Mouse (Mus musculus) liver, embryonic 11.5 days (tissue): Measurements from ENCODE around the gene Chat. TPM values are rescaled to one million over a fixed set of nuclear protein-coding genes. Genes with fewer than 3 reads are reported as not detected.
A peak's percentile ranks its signal among the peaks of the same experiment; 100 is the strongest.

ENCODE experiments used
- ATAC-seq: fragments of 200-750 bp; cut with Nextera tagmentation; replicated peaks from 2 replicates; pipeline ENCODE4 v1.8.0; 2017; ENCODE audit warnings: moderate number of reproducible peaks, mild to moderate bottlenecking, moderate TSS enrichment, moderate library complexity; ENCODE audit not compliant: low FRiP score
- DNase-seq: peaks from one replicate; pipeline ENCODE4 v3.0.0-alpha.2; 2017; ENCODE audit warnings: low spot score
- H3K27ac ChIP-seq: fragments of 300-500 bp; sonication (generic); 2 replicates; pipeline ENCODE4 v1.5.1; 2014; ENCODE audit warnings: mild to moderate bottlenecking, low read depth, low read length, control low read depth
- H3K27me3 ChIP-seq: fragments of 300-500 bp; sonication (generic); replicated peaks from 2 replicates; pipeline ENCODE4 v1.6.1; 2014; ENCODE audit warnings: low read length, mixed read lengths; ENCODE audit not compliant: control insufficient read depth, insufficient read depth
- H3K36me3 ChIP-seq: fragments of 300-500 bp; sonication (generic); 2 replicates; pipeline ENCODE4 v1.6.1; 2014; ENCODE audit warnings: mild to moderate bottlenecking, low read length, moderate library complexity, mixed read lengths; ENCODE audit not compliant: control insufficient read depth, insufficient read depth
- H3K4me1 ChIP-seq: fragments of 300-500 bp; sonication (generic); replicated peaks from 2 replicates; pipeline ENCODE4 v1.6.1; 2014; ENCODE audit warnings: low read length, mixed read lengths; ENCODE audit not compliant: control insufficient read depth, insufficient read depth
- H3K4me2 ChIP-seq: fragments of 300-500 bp; sonication (generic); 2 replicates; pipeline ENCODE4 v1.6.1; 2014; ENCODE audit warnings: mild to moderate bottlenecking, control low read depth, moderate library complexity
- H3K4me3 ChIP-seq: fragments of 300-500 bp; sonication (generic); 2 replicates; pipeline ENCODE4 v1.5.1; 2014; ENCODE audit warnings: low read depth, low read length, control low read depth
- H3K9ac ChIP-seq: fragments of 300-500 bp; sonication (generic); 2 replicates; pipeline ENCODE4 v1.6.1; 2014; ENCODE audit warnings: low read depth, low read length, control low read depth
- H3K9me3 ChIP-seq: fragments of 300-500 bp; sonication (generic); 2 replicates; pipeline ENCODE4 v1.6.1; 2016; ENCODE audit warnings: low read length, inconsistent platforms, mixed read lengths; ENCODE audit not compliant: control insufficient read depth
- WGBS: fragments of 180-500 bp; shearing (Covaris S2); extraction: QIAGEN DNeasy Blood & Tissue Kit; methylation state at CpG from one replicate; pipeline ENCODE4 v1.1.7; 2014; 5-methylcytosine and 5-hydroxymethylcytosine counted together
- polyA plus RNA-seq: library from polyadenylated mRNA; unstranded; fragments of >200 nt; fragmentation: Nextera tagmentation; extraction: Ambion mirVana; gene quantifications from 2 replicates; pipeline ENCODE4 v1.2.1, GENCODE M21; 2014

The Chat gene
- polyA plus RNA-seq, 1 experiment from 2014 or later: not detected

DNA sequence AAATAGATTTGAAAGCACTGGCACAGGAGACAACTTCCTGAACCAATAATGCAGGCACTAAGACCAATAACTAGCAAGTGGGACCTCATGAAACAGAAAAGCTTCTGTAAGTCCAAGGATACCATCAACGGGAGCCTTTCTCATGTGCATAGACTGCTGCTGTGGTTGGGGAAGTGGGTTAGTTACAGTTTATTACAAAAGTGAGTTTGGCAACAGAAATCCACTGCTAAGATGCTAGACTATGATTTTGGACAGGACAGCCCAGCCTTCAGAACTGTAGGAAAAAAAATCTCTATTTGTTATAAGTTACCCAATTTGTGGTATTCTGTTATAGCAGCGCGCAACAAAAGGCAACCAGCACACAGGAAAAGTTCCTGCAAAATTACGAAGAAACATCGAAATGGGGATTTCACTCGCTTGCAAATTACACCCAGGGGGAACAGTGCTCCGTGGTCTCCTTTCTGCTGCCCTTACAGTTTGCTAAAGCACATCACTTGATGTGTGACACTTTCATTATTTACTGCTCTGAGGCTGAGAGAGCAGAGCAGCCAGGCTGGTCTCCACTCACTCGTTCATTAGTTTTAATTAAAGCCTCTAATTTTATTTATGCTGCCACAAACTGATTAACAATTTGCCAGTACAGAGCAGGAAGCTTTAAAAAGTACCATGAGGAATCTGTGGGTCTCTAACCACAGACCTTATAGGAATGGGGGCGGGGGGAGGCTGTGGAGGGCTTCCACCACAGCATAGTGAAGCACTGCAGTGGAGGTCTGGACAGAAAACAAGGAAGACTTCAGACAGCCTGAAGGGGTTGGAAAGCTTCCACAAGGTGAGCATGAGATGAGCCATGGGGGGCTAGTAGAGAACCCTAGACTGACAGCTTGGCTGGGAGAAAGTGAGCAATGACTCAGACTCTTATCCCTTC, 37.2 kb upstream of the Chat start:
- 71% methylated on average over 9 of the region's 9 CpGs for WGBS
- Histone ChIP-seq H3K9me3 (no peaks in the 10 kb centered on the region), H3K27ac (no peak overlapping the region), H3K36me3 (no peaks in the 10 kb centered on the region), H3K4me3 (no peak overlapping the region), H3K4me1 (0 out of 2 replicates have a peak, but pooled peaks cover 2% of the 10 kb centered on the region), H3K4me2 (no peak overlapping the region), H3K27me3 (peaks cover 3% of the 10 kb centered on the region; the same call in 1 of the 2 replicates), H3K9ac (no peak overlapping the region)
- ATAC-seq: no peak
- no peak for DNase-seq

DNA sequence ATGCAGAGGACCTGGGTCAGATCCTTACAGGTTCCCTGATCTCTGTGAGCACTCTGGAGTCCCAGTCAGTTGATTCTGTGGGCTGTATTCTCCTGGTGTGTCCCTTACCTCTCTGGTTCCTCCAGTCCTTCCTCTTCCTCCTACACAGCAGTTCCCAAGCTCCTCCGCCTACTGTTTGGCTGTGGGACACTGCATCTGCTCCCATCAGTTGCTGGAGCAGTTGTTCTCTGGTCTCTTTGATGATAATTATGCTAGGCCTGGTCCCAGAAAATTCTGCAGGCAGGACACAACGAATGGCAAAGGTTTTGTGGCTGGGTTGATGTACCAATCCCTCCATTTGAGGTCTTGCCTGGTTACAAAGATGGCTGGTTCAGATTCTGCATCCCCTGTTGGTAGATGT, 35.5 kb upstream of the Chat start:
- no peak overlapping the region for H3K9ac ChIP-seq
- H3K27ac ChIP-seq: no peak overlapping the region
- no peak overlapping the region for H3K4me2 ChIP-seq
- H3K4me3 ChIP-seq: no peak overlapping the region
- H3K4me1 ChIP-seq: no peaks in the 10 kb centered on the region
- ATAC-seq: no peak
- WGBS: 63% methylated on average over 2 of the region's 2 CpGs
- no peak for DNase-seq
- H3K27me3 ChIP-seq: peaks cover 3% of the 10 kb centered on the region; the same call in 1 of the 2 replicates
- H3K9me3 ChIP-seq: no peaks in the 10 kb centered on the region
- no peaks in the 10 kb centered on the region for H3K36me3 ChIP-seq

DNA sequence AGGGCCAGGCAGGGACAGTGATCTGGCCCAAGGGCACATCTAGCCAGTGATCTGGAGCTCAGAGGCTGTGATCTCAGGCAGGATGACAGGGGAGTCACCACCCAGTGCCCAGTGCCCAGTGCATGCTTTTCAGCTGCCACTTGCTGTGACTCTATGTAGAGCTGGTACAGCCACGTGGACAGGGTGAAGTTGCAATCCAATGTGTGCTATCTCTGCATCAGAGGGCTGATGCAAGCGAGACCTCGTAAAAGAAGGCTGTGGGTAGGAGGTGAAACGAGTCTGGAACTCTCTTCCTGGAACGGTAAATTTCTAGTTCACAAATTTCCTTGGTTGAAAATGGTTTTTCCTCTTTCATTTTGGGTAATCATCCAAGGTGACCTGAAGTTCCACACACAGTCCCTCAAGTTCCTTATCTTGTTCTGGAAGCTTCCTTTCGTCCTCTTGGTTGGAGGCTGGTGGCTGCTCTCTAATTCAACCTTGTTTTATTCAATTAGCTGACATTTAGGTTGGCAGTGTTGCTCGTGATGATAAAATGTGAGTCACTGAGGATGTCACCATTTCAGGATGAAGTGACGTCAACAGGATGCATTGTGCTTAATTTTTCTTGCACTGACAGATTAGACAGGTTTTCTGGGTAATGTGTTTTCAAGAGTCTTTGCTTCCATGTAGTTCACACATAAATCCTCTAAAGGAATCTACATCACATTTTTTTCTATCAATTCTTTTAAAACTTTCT, 30.5 kb upstream of the Chat start:
- peaks cover 6% of the 10 kb centered on the region; the same call in 1 of the 2 replicates for H3K27me3 ChIP-seq
- no peak overlapping the region for H3K4me2 ChIP-seq
- ATAC-seq (no peak), DNase-seq (no peak)
- H3K4me1 ChIP-seq: no peaks in the 10 kb centered on the region
- no peak overlapping the region for H3K27ac ChIP-seq
- H3K9me3 ChIP-seq: no peaks in the 10 kb centered on the region
- WGBS: 60% methylated on average over 8 of the region's 8 CpGs
- no peak overlapping the region for H3K4me3 ChIP-seq
- no peaks in the 10 kb centered on the region for H3K36me3 ChIP-seq
- no peak overlapping the region for H3K9ac ChIP-seq

DNA sequence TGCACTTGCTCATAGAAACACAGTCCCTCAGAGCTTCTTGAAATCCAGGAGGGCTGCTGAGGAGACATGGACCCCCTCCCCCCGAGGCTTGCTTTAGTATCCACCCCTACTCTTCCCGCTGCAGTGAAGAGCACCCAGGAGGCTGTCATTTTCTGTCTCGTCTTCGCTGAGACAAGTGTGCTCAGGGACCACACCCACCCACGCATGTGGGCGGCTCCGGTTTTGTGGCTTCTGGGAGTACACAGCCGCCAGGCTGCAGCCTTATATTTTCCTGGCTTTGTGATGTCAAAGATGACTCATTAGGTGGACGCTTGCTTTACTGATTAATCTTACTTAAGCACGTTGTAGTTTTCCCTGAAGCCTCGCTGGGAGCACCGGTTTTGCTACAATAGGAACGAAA, 26.7 kb upstream of the Chat start:
- no peak for ATAC-seq
- DNase-seq: no peak
- no peak overlapping the region for H3K9ac ChIP-seq
- H3K27me3 ChIP-seq: peaks cover 6% of the 10 kb centered on the region; the same call in 1 of the 2 replicates
- H3K4me1 ChIP-seq: no peaks in the 10 kb centered on the region
- 14% methylated on average over 13 of the region's 13 CpGs for WGBS
- no peaks in the 10 kb centered on the region for H3K36me3 ChIP-seq
- no peaks in the 10 kb centered on the region for H3K9me3 ChIP-seq
- no peak overlapping the region for H3K27ac ChIP-seq
- H3K4me2 ChIP-seq: peak overlapping the region; percentile 42
- peak overlapping the region; percentile 10; the same call in 1 of the 2 replicates for H3K4me3 ChIP-seq

DNA sequence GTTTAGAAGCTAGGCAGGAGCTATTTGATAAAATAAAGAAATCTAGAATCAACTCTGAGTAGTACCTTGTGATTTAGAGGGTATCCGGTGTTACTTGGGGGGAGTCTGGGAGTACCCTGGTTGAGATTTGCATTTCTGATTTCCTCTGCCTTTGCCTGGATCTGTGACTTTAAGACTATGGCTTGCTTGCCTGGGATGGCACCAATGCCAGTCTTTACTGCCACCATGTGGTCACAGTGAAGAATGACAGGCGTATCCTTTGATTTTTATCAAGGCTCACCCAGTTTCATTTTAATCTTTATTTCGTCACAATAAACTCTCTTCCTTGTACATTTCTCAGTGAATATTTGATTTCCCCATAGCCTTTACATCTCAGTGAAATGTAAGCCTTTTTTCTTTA, 16.3 kb upstream of the Chat start:
- Histone ChIP-seq H3K9ac (no peak overlapping the region), H3K27me3 (peaks cover 5% of the 10 kb centered on the region; the same call in 1 of the 2 replicates), H3K9me3 (no peaks in the 10 kb centered on the region), H3K4me3 (no peak overlapping the region), H3K27ac (no peak overlapping the region), H3K4me1 (no peaks in the 10 kb centered on the region), H3K36me3 (no peaks in the 10 kb centered on the region), H3K4me2 (no peak overlapping the region)
- DNase-seq (no peak), ATAC-seq (no peak)
- WGBS: 8% methylated on average over 3 of the region's 3 CpGs

DNA sequence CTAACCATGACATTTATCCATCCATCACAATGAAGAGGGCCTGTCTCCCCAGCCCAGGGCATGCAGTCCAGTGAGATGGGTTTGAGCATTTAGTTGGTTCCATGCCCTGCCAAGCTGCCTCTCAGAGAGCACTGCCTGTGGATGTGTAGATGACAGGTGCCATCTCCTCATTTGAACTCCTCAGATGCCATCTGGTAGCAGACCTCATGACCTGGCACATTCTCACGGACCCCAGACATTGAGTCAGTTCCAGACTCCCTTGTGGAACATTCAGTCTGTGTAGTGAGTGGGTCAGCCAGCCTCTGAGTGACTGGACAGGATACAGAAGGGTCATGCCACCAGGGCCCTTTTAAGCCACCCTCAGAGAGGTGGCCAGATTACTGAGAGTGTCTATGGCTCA, 11.8 kb upstream of the Chat start:
- WGBS: 61% methylated on average over 1 of the region's 1 CpGs

DNA sequence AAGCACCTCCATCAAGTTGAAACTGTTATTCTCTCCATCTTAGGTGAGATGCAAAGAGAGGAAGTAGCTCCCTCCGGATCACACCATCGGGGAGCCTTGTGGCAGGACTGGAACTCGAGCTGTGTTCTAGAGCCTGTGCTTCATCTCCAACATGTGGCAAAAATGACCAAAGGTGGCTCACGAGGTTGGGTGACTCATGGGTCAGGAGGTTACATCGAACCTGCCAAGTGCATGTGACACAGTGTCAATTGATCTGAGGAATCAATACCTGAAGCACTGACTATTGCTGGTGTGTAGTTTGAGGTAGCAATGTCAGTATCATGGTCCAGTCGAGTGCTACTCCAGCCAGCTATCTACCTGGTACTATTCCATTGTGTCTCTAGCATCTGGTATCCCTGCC, 10.8 kb upstream of the Chat start:
- H3K9ac ChIP-seq: no peak overlapping the region
- 61% methylated on average over 6 of the region's 6 CpGs for WGBS

More for the DNA sequence above, 11.8 kb upstream of the Chat start:
- ATAC-seq: no peak
- Histone ChIP-seq H3K4me1 (no peaks in the 10 kb centered on the region), H3K36me3 (no peaks in the 10 kb centered on the region), H3K4me3 (no peak overlapping the region), H3K9me3 (no peaks in the 10 kb centered on the region), H3K9ac (no peak overlapping the region), H3K27ac (no peak overlapping the region), H3K4me2 (no peak overlapping the region), H3K27me3 (no peaks in the 10 kb centered on the region)
- no peak for DNase-seq

DNA sequence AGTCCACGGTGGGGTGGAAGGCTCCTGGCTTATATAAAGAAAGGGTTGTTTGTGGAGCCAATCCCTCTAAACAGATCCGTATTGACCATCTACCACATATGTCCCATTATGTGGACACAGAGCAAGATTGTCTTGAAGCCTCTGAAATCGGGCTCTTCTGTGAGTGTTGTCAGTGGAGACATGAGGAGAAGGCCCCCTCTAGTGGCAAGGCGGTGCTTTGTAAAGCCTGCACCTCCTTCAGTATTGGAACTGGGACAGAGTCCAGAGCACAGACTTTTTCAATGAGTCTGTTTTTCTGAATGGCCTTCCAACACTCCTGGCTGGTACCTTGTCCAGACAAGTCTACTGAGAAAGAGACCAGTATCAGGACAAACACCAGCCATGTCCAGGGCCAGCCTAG, 7.2 kb upstream of the Chat start:
- no peak overlapping the region for H3K4me3 ChIP-seq
- no peak overlapping the region for H3K27ac ChIP-seq
- H3K4me1 ChIP-seq: no peaks in the 10 kb centered on the region
- no peaks in the 10 kb centered on the region for H3K36me3 ChIP-seq
- DNase-seq (no peak), ATAC-seq (no peak)
- H3K27me3 ChIP-seq: no peaks in the 10 kb centered on the region; the same call in 1 of the 2 replicates
- H3K9me3 ChIP-seq: no peaks in the 10 kb centered on the region
- no peak overlapping the region for H3K9ac ChIP-seq
- no peak overlapping the region for H3K4me2 ChIP-seq
- 12% methylated on average over 4 of the region's 4 CpGs for WGBS

More for the DNA sequence above, 10.8 kb upstream of the Chat start:
- no peak overlapping the region for H3K4me3 ChIP-seq
- H3K4me2 ChIP-seq: no peak overlapping the region
- no peaks in the 10 kb centered on the region for H3K4me1 ChIP-seq
- H3K36me3 ChIP-seq: no peaks in the 10 kb centered on the region
- no peaks in the 10 kb centered on the region for H3K9me3 ChIP-seq
- no peak for ATAC-seq
- H3K27me3 ChIP-seq: no peaks in the 10 kb centered on the region
- DNase-seq: no peak
- H3K27ac ChIP-seq: no peak overlapping the region
